Mouse (Mus musculus): ENCODE results near the gene Myo15b.

Gene Myo15b

DNA sequence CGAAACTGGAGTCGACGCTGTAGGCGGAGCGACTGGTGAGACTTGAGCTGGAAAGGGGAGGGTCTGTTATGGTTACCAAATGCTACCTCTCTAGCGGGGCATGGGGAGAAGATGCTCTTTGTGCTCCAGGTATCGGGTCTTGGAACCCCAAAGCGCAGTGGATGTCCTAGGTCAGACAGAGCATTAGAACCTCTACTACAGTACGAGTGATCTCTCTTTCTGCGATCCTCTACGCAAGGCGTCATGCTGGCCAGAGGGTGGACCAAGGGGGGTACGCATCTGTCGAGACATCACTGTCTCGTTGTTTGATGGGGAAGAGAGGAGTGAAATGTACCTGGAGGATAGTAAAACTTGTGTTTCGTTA, 75.5 kb downstream of the Myo15b start:
- no peak for DNase-seq (ENCODE audit: low read depth, low spot score)

DNA sequence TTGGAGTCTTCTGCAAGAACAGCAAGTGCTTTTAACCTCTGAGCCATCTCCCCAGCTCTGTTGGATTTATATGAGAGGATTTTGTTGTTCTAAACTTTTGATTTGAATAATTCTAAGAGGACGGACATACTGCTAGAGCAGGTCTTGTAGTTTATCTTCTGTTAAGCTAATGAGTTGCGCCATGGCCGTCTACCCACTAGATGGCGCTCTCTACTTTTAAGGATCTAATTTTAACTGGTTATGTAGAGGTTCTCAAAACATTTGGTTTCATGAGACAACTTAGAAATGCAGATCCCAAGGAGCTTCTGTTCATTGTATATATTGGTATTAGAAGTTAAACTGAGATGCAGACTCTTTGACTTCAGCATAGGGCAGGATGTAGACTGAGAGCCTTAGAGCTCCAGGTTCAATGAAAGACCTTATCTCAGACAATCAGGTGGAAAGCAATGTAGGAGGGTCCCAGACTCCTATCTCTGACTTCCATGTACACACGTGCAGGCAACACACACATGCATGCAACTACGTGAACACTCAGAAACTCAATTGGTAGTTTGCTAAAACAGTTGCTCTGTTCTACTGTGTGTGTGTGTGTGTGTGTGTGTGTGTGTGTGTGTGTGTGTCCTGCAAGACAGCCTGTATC, 81.6 kb downstream of the Myo15b start:
- DNase-seq (ENCODE audit: low read depth, low spot score): peak; percentile 81

DNA sequence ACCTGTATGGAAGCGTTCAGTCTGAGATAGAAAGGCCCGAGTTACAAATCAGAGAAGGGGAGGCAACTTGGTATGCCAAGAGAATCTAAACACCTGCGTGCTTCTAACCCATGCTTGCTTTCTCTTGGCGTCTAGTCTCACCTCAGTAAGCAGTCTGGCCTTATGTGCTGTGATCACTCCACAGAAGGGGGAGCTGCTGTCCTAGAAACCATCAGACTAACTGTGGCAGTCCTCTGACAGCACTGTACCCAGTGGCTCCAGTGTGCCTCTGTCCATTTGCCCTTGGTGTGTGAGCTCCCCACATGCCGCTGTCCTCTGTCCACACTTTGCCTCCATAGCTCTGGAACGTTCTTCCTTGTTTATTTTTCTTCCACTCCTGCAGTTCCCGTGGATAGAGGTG, 83.8 kb downstream of the Myo15b start:
- DNase-seq (ENCODE audit: low read depth, low spot score): no peak
